8 mouse cellular contexts compared by ENCODE assay signal in the genomic region with DNA sequence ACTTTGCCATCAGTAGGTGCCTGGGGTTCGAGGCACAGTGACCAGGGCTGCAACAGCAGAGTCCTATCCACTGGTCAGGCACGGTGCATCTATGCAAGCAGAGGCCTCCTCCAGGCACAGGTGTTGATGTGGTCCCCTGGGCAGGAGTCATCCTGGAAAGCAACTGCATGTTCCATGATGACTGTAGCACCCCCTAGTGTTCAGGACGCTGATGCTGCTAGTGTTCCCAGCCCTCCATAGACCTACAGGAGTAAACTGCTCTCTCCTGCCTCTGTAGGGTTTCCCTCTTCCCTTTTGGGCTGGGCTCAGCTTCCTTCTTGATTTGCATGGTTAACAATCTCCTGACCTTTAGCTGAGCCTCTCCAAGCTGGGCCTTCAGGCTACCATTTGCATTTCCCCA.
DNase-seq lines count a peak whose midpoint lies in the region; ATAC-seq and TF ChIP-seq lines count a peak whose summit lies in the region.

No protein-coding gene starts in this region.

- peak; percentile 76 for TF ChIP-seq CTCF in hindbrain, postnatal 0 days (IDR thresholded peaks at IDR 0.05; ENCODE audit: low read depth)

- H3K9ac ChIP-seq in forebrain, embryonic 11.5 days (ENCODE audit: low read length): no peak overlapping the region
- H3K9ac ChIP-seq in forebrain, embryonic 16.5 days (replicated peaks; ENCODE audit: low read depth, low read length): no peak overlapping the region
- H3K9ac ChIP-seq in hindbrain, postnatal 0 days (replicated peaks; ENCODE audit: low read length): no peak overlapping the region

- H3K4me2 ChIP-seq in forebrain, embryonic 11.5 days (ENCODE audit: low read depth, low read length, severe bottlenecking): no peak overlapping the region
- no peak overlapping the region for H3K4me2 ChIP-seq in forebrain, embryonic 16.5 days (ENCODE audit: low read length)
- H3K4me2 ChIP-seq in hindbrain, postnatal 0 days (ENCODE audit: low read depth, low read length): no peak overlapping the region

- 38% methylated on average over 3 of the region's 3 CpGs for WGBS in forebrain, embryonic 11.5 days
- 47% methylated on average over 3 of the region's 3 CpGs for WGBS in forebrain, embryonic 16.5 days
- 23% methylated on average over 3 of the region's 3 CpGs for WGBS in hindbrain, postnatal 0 days

- no peak for ATAC-seq in forebrain, embryonic 11.5 days (replicated peaks; ENCODE audit: low FRiP score)
- no peak for ATAC-seq in forebrain, embryonic 16.5 days
- no peak for ATAC-seq in hindbrain, postnatal 0 days

- no peaks in the 10 kb centered on the region for H3K27me3 ChIP-seq in forebrain, embryonic 11.5 days (ENCODE audit: control insufficient read depth, insufficient read depth, low read length)
- H3K27me3 ChIP-seq in forebrain, embryonic 16.5 days (replicated peaks; ENCODE audit: control insufficient read depth, insufficient read depth, low read length): no peaks in the 10 kb centered on the region
- H3K27me3 ChIP-seq in hindbrain, postnatal 0 days (ENCODE audit: insufficient read depth, low read length): no peaks in the 10 kb centered on the region

- peak; percentile 74 for DNase-seq in forebrain, embryonic 11.5 days (ENCODE audit: low spot score)
- DNase-seq in adrenal gland, adult 8-10 months: peak; percentile 18
- DNase-seq in embryo, embryonic 11 days: peak; percentile 82
- DNase-seq in hindbrain, postnatal 0 days (ENCODE audit: low spot score): peak; percentile 76
- peak; percentile 24 to 38 for DNase-seq in layer of hippocampus, postnatal 36 days
- DNase-seq in mesoderm, embryonic 11.5 days (ENCODE audit: low read depth, low spot score): peak; percentile 70
- peak; percentile 42 for DNase-seq in thymus, postnatal 14 days

- no peak overlapping the region for H3K4me3 ChIP-seq in forebrain, embryonic 11.5 days (ENCODE audit: low read depth, low read length)
- H3K4me3 ChIP-seq in forebrain, embryonic 16.5 days (replicated peaks; ENCODE audit: low read length): no peak overlapping the region
- H3K4me3 ChIP-seq in hindbrain, postnatal 0 days (ENCODE audit: low read length): no peak overlapping the region

- H3K4me1 ChIP-seq in forebrain, embryonic 11.5 days (replicated peaks; ENCODE audit: control insufficient read depth, insufficient read depth, low read length): no peaks in the 10 kb centered on the region
- no peaks in the 10 kb centered on the region for H3K4me1 ChIP-seq in forebrain, embryonic 16.5 days (replicated peaks; ENCODE audit: control insufficient read depth, insufficient read depth, low read length)
- no peaks in the 10 kb centered on the region for H3K4me1 ChIP-seq in hindbrain, postnatal 0 days (ENCODE audit: insufficient read depth, low read length)

- H3K27ac ChIP-seq in forebrain, embryonic 11.5 days (ENCODE audit: low read depth, low read length): no peak overlapping the region
- no peak overlapping the region for H3K27ac ChIP-seq in forebrain, embryonic 16.5 days (ENCODE audit: low read length)
- no peak overlapping the region for H3K27ac ChIP-seq in hindbrain, postnatal 0 days

- H3K9me3 ChIP-seq in forebrain, embryonic 11.5 days (ENCODE audit: control insufficient read depth, low read length): no peaks in the 10 kb centered on the region
- H3K9me3 ChIP-seq in forebrain, embryonic 16.5 days (ENCODE audit: control insufficient read depth, low read length): no peaks in the 10 kb centered on the region
- no peaks in the 10 kb centered on the region for H3K9me3 ChIP-seq in hindbrain, postnatal 0 days (ENCODE audit: low read length)

- H3K36me3 ChIP-seq in forebrain, embryonic 11.5 days (ENCODE audit: control insufficient read depth, insufficient read depth, low read length): no peaks in the 10 kb centered on the region
- H3K36me3 ChIP-seq in forebrain, embryonic 16.5 days (ENCODE audit: control insufficient read depth, insufficient read depth): no peaks in the 10 kb centered on the region
- H3K36me3 ChIP-seq in hindbrain, postnatal 0 days (ENCODE audit: insufficient read depth, low read length): no peaks in the 10 kb centered on the region

Comparison
In these comparisons a context has a peak if more than half of its experiments do, and no peak if none do; other contexts are left out.
1. DNase-seq: peak in every context shown above with its lines; median percentile 82 in embryo, embryonic 11 days; 76 in hindbrain, postnatal 0 days; 74 in forebrain, embryonic 11.5 days; 70 in mesoderm, embryonic 11.5 days; 42 in thymus, postnatal 14 days; 31 in layer of hippocampus, postnatal 36 days; 18 in adrenal gland, adult 8-10 months.